Mouse (Mus musculus) ES-E14 (cell line): ENCODE data around the gene Serpina10.

Experiments
- CHD2 ChIP-seq: IDR thresholded peaks from 2 replicates; pipeline ENCODE4 v1.6.1; 2014; ENCODE audit warnings: mild to moderate bottlenecking, low read depth, low read length, inconsistent platforms
- HCFC1 ChIP-seq: IDR thresholded peaks from 2 replicates; pipeline ENCODE4 v1.6.1; 2012; ENCODE audit warnings: low read length, inconsistent platforms, borderline replicate concordance; ENCODE audit not compliant: insufficient read depth
- MAFK ChIP-seq: IDR thresholded peaks from 2 replicates; pipeline ENCODE4 v1.6.1; 2014; ENCODE audit warnings: mild to moderate bottlenecking, low read depth, low read length, inconsistent platforms; ENCODE audit not compliant: insufficient read depth
- ZC3H11A ChIP-seq: IDR thresholded peaks from 2 replicates; pipeline ENCODE4 v1.6.1; 2012; ENCODE audit warnings: low read depth, mild to moderate bottlenecking, inconsistent platforms, low read length, borderline replicate concordance

- TF ChIP-seq MAFK: no peak
- no peak for TF ChIP-seq CHD2
- no peak for TF ChIP-seq HCFC1
- no peak for TF ChIP-seq ZC3H11A
These were observed 15.5 kb downstream of the Serpina10 start for GRCm38 (mm10) chr12:103615734-103616133.
